Mouse (Mus musculus) neural tube, embryonic 10.5 days (tissue): ENCODE results near the gene Gimap8.
"Not testable (repeated sequence)": the region's sequence is repeated elsewhere in the genome, so short reads cannot be mapped to it uniquely, and the experiment has no call there.

Experiments
- DNase-seq: peaks from one replicate; pipeline ENCODE4 v3.0.0-alpha.2; 2017; ENCODE audit warnings: low spot score; ENCODE audit errors: extremely low spot score

Gene Gimap8

DNA sequence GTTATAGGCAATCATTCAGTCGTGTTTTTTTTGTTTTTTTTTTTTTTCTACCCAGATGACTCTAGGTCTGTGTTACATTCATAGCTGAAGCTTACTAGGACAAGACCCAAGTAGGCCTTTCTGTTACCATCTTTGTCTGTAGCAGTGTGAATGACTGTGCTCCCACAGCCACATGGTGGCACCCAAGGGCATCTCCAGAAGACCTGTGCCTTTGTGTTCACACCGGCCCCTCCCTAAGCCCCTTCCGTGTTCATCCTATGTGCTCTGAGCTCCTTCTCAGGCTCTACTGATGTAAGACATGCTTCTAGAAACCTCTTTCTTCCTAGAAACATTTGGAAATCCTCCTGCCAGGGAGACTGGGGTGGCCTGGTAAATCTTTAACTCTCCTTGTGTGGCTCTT is at the start of gene Gimap8:
TSS of gene Gimap8 (plus strand) at position 240 of the 400 bp plus-strand sequence.
- no peak for DNase-seq

DNA sequence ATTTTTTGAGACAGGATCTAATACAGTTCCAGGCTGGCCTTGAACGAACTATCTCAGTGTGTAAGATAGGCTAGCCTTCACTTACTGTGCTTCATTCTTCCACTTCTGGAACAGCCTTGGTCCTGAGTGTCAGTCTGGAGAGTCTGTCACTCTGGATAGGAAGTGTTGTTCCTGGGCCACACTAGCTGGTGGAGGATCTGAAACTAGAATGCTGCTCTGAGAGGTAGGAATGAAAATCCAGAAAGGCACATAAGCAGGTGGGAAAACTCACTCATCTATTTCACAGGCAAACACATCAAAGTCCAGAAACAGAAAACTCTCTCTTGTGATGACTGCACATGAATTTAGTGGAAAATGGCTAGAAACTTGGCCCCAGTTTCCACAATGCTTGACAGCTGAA is 46.4 kb upstream of the Gimap8 start:
- DNase-seq = no peak

DNA sequence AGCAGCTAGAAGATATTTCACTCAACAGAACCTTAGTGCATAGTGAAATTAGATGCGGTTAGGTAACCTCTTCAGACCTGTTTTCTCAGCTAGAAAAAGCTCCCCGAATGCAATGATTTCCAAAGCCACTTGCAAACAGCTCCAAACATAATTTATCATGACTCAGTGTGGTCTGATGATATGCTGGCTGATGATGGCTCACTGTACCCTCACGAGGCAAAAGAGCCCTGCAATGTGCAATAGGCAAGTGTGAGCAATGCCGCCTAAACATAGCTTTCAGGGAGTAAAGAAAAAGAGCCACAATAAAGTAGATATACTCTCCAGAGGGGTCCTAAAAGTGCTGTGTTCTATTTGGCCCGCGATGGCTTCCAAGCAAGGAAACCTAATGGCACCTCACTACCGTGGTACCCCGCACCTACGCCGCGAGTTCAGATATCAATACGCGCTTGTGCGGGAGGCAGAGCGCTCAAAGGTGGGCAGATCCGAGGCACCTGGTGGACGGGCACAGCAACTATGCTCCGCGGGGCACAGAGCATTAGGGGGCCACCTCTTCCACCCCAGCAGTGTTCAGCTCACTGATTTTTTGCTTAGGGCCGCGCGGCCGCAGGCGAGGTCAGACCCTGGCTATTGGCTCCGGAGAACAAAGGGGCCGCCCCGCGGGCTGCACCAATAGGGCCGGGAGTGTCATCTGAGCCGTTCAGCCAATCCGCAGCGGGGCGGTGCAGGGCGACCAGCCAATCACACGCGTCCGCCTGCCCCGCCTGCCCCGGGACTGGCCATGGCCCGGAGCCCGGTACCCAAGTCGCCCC is 45.6 kb upstream of the Gimap8 start, which contains the start of gene Zfp775:
TSS of gene Zfp775 (plus strand) at position 793 of the 809 bp plus-strand sequence.
- DNase-seq = peak; percentile 94

DNA sequence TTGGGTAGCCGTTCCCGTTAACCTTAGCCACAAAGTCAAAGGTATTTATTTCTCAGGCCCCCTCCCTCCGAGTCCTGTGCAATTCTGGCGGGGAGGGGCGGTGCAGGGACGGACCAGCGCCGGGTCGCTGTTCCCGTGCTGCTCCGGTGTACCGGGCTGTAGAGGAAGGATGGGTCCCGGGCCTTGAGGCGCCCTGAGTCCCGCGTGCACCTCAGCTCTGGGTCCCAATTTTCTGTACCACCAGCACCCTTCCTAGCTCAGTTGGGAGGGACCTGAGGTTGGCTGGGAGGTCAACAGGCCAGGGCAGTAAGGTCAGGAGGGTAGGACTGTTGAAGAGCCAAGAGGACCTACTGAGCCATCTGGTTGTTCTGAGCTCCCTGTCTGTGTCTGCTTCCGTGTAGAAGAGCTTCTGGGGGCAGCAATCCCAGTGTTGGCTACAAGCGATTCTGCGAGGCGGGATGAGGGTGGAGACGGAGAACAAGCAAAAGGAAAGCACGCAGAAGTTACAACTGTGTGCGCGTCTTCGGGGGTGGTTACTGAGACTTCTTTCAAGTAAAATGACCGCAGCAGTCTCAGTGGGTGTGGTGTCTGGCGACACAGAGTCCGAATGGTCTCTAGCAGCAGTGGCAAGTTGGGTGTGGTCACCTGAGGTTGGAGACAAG is 44.8 kb upstream of the Gimap8 start:
- DNase-seq = no peak

DNA sequence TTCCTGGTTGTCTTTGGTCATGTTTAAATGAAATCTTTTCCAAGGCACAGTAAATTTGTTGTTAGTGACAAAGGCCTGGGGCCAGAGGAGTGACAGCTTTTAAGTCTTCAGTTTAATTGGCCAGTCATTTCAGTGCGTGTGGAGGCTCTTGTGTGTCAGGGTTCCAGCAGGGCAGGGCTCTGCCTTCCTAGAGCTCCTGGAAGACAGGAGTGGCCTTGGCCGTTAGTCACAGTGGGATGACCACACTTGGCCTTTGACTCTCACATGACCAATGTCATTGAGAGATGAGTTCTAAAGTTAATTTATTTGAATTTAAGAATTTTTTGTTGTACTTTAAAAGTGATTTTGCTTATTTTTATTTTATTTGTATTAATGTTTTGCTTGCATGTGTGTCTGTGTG is 38.9 kb upstream of the Gimap8 start:
- no peak for DNase-seq

DNA sequence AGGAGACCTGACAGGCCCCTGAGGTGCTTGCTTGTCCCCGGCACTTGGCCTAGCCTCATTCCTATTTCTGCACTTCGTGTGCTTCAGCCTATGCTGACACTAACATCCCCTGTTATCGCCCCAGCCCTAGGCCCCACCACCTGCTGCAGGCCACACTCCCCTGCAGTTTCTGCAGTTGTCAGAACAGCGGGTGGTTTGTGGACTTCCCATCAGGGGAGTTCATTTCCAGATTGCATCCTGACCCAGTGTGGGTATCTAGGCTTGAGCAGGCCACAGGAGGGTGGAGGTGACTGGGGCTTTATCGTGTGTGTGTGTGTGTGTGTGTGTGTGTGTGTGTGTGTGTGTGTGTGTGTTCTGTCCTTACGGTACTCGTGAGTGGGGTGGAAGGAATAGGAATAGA is 37.5 kb upstream of the Gimap8 start:
- no peak for DNase-seq

DNA sequence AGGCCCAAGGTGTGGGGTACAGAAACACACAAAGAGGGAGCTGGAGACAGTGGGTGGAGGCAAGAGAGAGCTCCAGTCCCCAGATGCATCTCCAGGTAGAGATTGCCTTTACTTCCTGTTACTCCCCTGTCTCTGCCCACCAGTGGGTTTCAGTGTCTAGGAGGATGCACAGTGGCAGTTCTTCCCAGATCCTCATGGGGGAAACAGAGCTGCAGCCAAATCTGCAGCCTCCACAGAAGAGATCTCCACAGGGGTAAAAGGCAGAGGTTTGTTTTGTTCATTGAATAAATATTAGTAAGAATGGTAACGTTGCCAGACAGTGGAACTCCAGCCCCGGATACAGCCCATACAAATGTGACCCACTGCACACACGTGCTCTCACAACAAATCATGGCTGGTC is 36.4 kb upstream of the Gimap8 start:
- no peak for DNase-seq

DNA sequence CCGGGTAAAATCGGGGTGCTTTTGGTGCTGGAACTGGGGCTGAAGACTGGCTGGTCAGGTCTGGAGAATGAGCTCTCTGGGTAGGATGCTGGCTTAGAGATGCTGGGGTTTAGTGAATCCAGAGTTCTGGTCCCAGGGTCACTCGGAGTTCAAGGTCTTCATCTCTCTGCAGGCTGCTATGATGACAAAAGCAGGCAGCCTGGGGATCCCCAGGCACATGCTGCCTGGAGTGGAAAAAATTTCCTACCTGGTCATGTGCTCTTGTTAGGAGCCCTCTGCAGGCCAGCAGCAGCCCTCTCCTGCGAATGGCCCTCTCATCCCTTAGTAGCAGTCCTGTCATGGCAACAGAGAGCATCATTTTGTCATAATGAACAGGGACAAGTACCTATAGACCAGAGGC is 33.6 kb upstream of the Gimap8 start:
- no peak for DNase-seq

DNA sequence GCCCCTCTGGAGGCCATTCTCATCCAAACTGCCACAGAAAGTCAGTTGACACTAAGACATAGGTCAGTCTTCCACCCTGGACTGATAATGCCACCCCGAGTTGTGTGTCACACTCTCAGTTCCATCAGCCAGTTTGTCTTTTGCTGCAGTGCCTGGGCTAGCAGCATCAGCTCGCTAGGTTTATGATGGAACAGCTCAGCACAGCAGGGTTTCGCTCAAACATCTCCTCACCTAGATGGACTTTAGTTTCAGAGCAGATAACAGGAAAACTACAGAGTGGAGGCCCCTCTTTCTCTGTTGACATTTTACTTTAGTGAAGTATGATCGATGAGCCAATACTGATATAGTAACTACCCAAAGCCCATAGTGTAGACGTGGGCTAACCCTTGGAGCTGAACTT is 32.3 kb upstream of the Gimap8 start:
- no peak for DNase-seq

DNA sequence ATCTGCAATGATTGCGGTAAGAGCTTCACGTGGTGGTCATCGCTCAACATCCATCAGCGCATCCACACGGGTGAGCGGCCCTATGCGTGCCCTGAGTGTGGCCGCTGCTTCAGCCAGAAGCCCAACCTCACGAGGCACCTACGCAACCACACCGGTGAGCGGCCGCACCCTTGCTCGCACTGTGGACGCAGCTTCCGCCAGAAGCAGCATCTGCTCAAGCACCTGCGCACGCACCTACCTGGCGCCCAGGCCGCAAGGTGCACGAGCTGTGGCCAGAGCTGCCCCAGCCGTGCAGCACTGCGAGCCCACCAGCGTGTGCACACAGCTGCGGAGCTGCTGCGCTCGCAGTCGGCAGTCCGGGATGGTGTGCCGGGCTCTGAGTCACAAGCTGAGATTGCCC is 27.0 kb upstream of the Gimap8 start:
- no peak for DNase-seq

DNA sequence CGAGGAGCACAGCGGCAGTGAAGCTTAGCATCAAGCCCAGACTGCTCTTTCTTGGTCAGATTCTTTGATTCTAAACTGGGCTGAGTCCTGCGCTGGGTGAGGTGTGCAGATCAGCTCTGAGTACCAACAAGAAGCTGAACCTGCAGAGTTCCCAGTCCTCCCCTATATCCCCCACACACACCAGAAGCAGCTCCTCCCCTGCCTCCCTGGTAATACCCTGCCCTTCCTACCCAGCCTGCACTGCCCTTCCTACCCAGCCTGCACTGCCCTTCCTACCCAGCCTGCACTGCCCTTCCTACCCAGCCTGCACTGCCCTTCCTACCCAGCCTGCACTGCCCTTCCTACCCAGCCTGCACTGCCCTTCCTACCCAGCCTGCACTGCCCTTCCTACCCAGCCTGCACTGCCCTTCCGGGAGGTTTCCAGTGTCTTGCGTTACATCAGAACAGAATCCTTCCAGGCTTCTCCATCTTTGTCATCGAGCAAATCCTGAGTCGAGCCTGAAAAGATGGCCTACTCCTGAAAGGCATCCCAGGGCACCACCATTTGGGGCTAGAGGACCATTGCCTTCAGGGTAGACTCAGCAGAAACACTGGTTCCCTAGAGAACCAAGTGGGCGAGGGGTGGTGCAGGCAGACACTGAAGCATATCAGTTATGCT is 24.7 kb upstream of the Gimap8 start:
- not testable (repeated sequence) for DNase-seq

DNA sequence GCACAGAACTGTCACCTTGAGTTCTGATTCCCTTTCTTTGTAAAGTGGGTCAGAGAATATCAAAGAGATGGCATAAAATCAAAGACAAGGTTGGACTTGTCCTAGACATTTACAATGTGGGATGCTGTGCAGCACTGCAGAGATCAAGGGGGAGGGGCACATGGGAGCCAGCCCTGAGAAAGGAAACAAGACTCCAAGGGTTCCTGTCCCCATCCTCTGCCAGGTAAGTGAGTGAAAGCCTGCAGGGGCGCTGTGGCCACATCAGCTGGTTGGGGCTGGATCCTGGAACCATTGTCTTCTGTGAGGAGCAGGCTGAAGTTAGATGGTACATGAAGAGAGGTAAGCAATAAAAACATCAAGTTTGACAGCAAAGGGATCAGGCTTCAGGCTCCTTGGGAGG is 23.6 kb upstream of the Gimap8 start:
- DNase-seq = no peak

DNA sequence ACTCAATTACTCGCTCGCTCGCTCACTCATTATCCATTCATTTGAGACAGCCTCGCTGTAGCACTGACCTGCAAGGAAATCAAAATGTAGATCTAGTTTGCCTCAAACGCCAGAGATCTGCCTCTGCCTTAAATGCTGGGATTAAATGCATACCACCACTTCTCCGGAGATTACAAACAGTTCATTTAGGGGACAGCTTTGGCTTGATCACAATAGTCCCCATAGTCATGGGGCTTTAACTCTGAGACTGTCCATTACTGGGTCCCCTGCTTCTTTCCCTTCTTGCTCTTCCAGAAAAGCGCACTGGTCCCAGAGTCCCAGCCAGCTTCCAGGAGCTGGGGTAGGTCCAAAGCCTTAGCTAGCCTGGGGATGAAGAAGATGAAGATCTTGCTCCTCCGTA is 20.6 kb upstream of the Gimap8 start, which contains the start of gene AI854703:
TSS of gene AI854703 (plus strand) at position 301 of the 400 bp plus-strand sequence.
- DNase-seq = no peak

DNA sequence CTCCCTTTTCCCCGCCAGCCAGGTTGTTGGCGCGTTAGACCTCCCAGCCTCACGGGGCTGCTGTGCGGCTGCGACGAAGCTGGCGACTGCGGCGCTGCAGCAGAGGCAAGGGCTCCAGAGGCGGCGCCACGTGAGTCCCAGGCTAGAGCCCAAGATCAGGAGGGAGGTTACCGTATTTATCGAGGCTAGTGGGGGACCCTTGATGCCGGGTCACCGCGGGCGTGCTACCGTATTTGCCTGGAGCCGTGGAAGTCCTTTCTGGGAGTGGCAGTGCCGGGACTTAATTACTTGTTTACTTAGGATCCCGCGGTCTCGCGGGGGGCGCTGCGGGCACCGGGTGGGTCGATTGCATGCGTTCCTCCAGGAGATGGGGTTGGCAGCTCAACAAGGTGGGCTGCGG is 20.1 kb upstream of the Gimap8 start:
- peak; percentile 60 for DNase-seq

DNA sequence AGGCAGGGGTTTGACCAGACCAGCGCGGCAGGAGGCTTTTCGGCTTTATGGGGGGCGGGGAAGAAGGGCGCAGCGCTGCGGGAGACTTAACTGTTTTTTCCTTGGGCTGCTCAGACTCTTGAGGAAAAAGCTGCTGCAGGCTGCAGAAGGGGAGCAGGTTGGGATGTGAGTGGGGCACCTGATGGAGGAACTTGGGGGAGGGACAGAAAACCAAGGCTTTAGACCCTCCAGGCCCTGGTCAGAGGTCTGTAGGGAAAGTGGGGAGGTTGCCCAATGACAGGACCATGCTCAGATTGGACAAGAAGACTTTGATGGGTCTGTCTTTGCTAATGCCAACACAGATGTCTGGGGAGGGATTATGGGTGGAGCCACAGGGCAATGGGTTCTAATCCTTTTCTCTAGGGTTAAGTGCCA is 19.5 kb upstream of the Gimap8 start:
- DNase-seq = no peak

DNA sequence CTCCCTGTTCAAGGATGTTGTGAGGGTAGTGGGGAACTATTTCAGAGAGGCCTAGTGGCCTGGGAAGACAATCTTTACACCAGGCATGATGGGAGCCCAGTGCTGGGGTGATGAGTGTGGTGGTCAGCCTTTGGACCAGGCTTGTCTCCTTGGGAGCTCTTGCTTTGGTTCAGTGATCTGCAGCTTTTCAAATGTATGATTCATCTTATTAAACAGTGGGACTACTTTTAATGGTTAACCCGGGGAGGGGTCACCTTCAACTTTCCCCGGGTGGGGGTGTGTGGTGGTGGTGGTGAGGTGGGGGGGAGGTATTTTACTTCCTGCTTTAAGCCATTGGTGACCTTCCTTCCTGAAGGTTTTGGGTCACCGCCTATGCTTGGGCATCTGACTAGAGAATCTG is 18.7 kb upstream of the Gimap8 start:
- no peak for DNase-seq

DNA sequence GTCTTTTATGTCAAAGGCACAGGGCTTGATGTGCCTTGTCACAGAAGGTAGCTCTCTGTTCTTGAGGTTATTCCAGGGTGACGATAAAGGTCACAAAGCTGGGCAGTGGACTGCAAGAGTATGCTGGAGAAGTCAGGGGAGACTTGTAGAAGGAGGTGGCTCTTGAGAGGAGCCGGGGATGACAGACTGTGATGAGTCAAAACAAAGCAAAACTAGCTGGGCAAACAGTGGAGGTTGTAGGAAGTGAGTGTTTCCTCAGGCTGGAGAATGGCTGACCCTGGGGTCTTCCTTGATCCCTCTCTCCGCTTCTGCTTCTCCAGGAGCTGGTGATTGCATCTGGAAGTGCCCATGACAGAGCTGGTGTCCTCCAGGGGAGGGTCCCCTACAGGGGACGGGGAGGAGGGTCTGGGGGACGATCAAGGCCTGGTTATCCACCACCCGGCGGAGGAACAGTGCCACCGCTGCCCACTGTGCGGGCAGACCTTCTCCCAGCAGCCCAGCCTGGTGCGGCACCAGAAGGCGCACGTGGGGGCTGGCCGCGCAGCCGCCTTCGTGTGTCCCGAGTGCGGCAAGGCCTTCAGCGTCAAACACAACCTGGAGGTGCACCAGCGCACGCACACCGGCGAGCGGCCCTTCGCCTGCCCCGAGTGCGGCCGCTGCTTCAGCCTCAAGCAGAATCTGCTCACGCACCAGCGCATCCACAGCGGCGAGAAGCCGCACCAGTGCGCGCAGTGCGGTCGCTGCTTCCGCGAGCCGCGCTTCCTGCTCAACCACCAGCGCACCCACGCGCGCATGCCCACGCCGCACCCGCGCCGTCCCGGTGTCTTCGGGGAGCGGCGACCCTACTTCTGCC is 18.0 kb upstream of the Gimap8 start:
- DNase-seq = peak; percentile 55

DNA sequence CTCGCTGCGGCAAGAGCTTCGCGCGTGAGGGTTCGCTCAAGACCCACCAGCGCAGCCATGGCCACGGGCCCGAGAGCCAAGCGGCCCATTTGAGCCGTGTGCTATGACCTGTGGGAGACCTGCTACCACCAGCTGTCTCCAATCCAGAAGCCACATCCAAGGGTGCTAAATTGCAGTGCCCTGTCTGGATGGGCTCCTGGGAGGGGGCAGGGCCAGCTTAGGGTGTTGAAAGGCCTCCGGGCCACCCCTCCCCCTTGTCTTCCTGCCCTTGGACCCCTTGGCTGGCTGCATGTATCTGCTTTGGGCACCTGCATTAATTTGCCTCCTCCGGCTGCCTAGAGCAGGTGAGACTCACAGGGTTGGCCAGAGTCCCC is 17.4 kb upstream of the Gimap8 start:
- no peak for DNase-seq

DNA sequence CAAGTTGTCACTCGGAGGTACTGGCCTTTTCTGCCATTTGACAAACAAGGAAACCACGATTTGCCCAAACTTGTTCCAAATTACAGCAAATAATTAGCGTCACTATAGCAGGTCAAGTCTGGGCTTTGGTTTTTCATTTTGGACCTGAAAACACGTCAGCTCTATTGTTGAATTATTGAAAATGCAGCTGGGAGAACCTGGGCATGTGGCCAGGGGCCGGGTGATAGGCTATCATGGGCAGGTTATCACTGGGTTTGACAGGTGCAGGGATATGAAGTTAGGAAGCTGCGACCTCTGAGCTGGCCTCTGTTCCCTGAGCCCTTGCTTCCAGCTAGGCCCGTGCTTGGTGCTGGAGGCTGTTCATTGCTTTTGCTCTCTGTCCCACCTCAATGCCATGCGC is 16.2 kb upstream of the Gimap8 start:
- no peak for DNase-seq

DNA sequence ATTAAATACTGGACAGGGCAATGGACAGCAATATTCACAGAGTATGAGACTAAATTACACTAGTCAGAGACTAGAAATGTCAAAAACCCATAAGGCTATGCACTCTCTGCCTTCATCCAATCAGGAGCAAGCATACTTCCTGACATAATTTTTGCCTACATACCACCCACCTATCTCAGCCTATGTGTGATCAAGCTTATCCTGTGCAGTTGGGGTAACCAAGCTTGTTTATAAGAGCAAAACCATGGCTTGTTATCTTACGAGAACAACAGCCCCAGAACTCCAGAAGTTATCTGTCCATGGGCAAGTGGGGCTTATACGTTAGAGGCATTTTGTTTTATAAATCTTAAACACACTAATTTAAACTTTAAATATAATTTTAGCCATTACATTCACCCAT is 11.9 kb upstream of the Gimap8 start:
- DNase-seq = no peak

DNA sequence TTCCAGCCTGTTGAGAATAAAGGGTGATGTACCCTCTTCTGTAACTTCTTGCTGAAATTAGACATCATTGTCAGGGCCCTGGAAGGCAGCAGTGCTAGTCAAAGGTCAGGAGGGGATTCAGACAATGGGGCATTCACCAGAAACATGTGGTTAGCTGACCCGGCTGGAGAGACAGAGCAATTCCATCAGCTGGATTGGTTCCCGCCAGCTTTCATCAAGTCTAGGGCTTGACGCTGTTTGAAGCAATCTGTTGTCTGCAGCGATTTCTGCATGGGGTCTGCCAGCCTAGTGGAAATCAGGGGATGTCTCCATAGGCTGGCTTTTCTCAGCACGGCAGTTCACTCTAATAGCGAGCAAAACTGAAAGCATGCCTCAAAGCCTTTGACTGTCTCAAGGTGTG is 10.5 kb upstream of the Gimap8 start:
- DNase-seq = no peak
